Mouse (Mus musculus) left cerebral cortex, adult 2 months (tissue): ENCODE measurements around the gene Mesd. TPM values are rescaled to one million over a fixed set of nuclear protein-coding genes. Genes with fewer than 3 reads are reported as not detected.
"Not testable (repeated sequence)": the region's sequence is repeated elsewhere in the genome, so short reads cannot be mapped to it uniquely, and the experiment has no call there.

Source experiments
- DNase-seq, 2 experiments: peaks; one replicate each; pipeline ENCODE4 v3.0.0; 2021 to 2022; ENCODE audit warnings: low spot score in 2 of 2, mixed read lengths in 1 of 2; ENCODE audit errors: extremely low spot score in 1 of 2
- H3K27ac ChIP-seq: fragments of 200-600 bp; 2 replicates; pipeline ENCODE4 v1.8.1; 2022
- H3K4me3 ChIP-seq: fragments of 200-600 bp; 2 replicates; pipeline ENCODE4 v1.8.1; 2022
- CTCF ChIP-seq: fragments of 200-600 bp; IDR thresholded peaks from 2 replicates; pipeline ENCODE4 v1.8.1; 2022; ENCODE audit warnings: antibody characterized with exemption, mild to moderate bottlenecking, moderate library complexity
- intact Hi-C: fragments of 180-260 bp; cut with DNase I; formaldehyde crosslinking; loops from one replicate; pipeline ENCODE4 v1.15.1; 2025
- total RNA-seq, 2 experiments: library from RNA; stranded (reverse); gene quantifications; 2 replicates each; pipeline ENCODE4 v1.2.3; 2021

The Mesd gene
- total RNA-seq, 2 experiments from 2014 or later, result 53.5 to 60.4 TPM

DNA sequence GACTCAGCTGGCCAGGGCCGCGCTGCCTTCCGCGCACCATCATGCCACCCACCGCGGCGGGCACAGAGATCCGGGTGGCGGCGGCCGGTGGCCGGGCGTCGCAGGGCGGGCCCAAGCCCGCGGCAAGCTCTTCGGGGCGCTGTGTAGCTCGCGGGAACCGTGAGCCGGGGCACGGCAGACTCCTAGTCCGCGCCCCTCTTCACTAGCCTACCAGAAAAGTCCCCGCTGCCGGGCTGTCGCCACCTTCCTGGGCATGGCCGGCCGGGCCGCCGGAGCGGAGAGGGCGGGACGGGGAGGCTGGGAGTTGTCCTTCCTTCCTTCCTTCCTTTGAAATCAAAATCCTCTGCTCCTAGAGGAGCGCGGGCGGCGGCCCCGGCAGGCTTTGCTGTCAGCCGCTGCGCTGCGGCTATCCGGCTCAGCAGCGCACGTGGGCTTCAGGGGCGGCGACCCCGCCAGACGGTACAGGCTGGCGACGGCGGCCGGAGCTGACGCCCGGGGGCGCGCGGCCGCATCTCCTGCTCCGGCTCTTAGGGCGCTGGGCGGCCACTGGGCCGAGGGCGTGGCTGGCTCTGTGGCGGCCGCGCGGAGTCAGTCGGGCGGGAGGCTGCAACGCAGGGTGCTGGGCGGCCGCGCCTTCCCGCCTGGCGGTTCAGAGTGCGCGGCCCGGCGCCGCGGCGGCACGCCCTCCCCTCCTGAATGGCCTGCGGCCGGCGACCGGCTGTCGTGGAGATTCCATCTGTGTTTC lies 818 bp upstream of the Mesd start:
- peak; percentile 56 to 71 for DNase-seq
- Histone ChIP-seq H3K4me3 (peak overlapping the region; percentile 78), H3K27ac (peak overlapping the region; percentile 97)
- TF ChIP-seq CTCF, result no peak
- intact Hi-C loops, result loop anchor here (2.0 kb wide), 1 partner anchor 69 kb away; no protein-coding TSS in a partner anchor

DNA sequence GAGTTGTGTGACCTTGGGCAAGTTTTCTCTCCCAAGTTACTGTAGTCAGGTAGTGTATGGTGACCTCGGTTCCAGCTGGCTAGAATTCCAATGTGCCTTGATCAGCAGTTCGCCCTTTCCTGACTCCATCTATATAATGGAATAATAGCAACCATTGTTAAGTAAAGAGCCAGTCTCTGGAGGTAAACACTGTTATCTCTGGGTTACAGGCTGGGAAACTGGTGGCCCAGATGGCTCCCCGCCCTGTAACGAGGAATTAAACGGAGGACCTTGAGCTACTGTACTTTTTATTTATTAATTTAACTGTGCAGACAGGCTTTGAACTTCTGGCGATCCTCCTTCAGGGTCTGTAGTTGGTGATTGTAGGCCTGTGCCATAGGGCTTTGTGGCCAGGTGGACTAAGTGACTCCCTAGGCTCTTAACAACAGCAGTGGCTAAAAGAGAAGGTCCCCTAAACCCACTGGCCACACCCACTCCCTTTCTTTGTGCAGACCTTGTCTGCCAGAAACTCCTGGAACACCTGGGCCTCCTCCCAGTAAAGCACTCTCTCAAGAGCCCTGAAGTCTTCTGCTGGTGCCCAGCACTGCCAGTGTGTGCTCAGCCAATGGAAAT lies 761 bp downstream of the Mesd start:
- H3K27ac ChIP-seq, result peak overlapping the region; percentile 97; the same call in 1 of the 2 replicates
- TF ChIP-seq CTCF, result no peak
- peak overlapping the region; percentile 78 for H3K4me3 ChIP-seq
- intact Hi-C loops, result loop anchor here (2.0 to 5.0 kb wide), 2 partner anchors 70 to 318 kb away; no protein-coding TSS in a partner anchor
- no peak for DNase-seq

GRCm38 (mm10) chr7:83885835-83886234 lies 1.6 kb downstream of the Mesd start:
- DNase-seq, result no peak
- Histone ChIP-seq H3K4me3 (no peak overlapping the region), H3K27ac (no peak overlapping the region)
- intact Hi-C loops, result loop anchor here (2.0 to 5.0 kb wide), 2 partner anchors 71 to 319 kb away; no protein-coding TSS in a partner anchor
- no peak for TF ChIP-seq CTCF

GRCm38 (mm10) chr7:83886366-83887129 lies 2.3 kb downstream of the Mesd start:
- intact Hi-C loops, result loop anchor here (1.0 to 5.0 kb wide), 2 partner anchors 217 to 319 kb away; no protein-coding TSS in a partner anchor

GRCm38 (mm10) chr7:83889383-83889782 lies 5.1 kb downstream of the Mesd start:
- Histone ChIP-seq H3K27ac (no peak overlapping the region), H3K4me3 (no peak overlapping the region)
- intact Hi-C loops, result loop anchor here (5.0 kb wide), 1 partner anchor 322 kb away; no protein-coding TSS in a partner anchor
- DNase-seq, result no peak
- TF ChIP-seq CTCF, result no peak

More at GRCm38 (mm10) chr7:83886366-83887129, 2.3 kb downstream of the Mesd start:
- no peak for DNase-seq
- TF ChIP-seq CTCF, result peak; percentile 57
- no peak overlapping the region for H3K4me3 ChIP-seq
- H3K27ac ChIP-seq, result no peak overlapping the region

GRCm38 (mm10) chr7:83889946-83890345 lies 5.7 kb downstream of the Mesd start:
- intact Hi-C loops, result loop anchor here (5.0 kb wide), 2 partner anchors 323 to 382 kb away; no protein-coding TSS in a partner anchor
- H3K27ac ChIP-seq, H3K4me3 ChIP-seq, DNase-seq: not testable (repeated sequence)

GRCm38 (mm10) chr7:83891433-83892332 lies 7.4 kb downstream of the Mesd start:
- peak overlapping the region; percentile 84 for H3K4me3 ChIP-seq
- TF ChIP-seq CTCF, result peak; percentile 27
- peak; percentile 96 for DNase-seq
- intact Hi-C loops, result loop anchor here (5.0 kb wide), 1 partner anchor 381 kb away; no protein-coding TSS in a partner anchor
- H3K27ac ChIP-seq, result peak overlapping the region; percentile 91

- no peak for DNase-seq
- Histone ChIP-seq H3K4me3 (peak overlapping the region; percentile 84), H3K27ac (peak overlapping the region; percentile 91)
- no peak for TF ChIP-seq CTCF
- intact Hi-C loops, result loop anchor here (5.0 kb wide), 1 partner anchor 380 kb away; no protein-coding TSS in a partner anchor
Observed at GRCm38 (mm10) chr7:83892333-83892669, 8.0 kb downstream of the Mesd start.

DNA sequence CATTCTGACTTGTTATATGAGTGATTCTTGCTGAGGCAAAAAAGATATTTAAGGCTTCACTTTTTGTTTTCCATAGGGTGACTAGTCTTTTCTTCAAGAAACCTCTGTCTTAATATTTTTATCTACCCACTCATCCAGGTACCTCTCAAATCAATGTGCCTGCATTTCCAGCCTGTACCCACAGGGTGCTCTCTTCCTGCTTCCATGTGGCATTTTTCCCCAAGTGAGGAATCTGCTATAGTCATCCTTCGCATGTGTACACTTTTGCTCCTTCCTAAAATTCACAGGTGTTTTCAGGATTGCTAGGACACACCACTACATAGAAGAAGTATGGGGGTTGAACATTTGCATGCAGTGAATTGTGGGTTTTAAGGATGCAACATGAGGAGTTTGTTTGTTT lies 10.1 kb downstream of the Mesd start:
- no peak for DNase-seq
- peak; percentile 33 for TF ChIP-seq CTCF
- intact Hi-C loops, result loop anchor here (5.0 kb wide), 1 partner anchor 378 kb away; no protein-coding TSS in a partner anchor
- Histone ChIP-seq H3K4me3 (no peak overlapping the region), H3K27ac (no peak overlapping the region)

DNA sequence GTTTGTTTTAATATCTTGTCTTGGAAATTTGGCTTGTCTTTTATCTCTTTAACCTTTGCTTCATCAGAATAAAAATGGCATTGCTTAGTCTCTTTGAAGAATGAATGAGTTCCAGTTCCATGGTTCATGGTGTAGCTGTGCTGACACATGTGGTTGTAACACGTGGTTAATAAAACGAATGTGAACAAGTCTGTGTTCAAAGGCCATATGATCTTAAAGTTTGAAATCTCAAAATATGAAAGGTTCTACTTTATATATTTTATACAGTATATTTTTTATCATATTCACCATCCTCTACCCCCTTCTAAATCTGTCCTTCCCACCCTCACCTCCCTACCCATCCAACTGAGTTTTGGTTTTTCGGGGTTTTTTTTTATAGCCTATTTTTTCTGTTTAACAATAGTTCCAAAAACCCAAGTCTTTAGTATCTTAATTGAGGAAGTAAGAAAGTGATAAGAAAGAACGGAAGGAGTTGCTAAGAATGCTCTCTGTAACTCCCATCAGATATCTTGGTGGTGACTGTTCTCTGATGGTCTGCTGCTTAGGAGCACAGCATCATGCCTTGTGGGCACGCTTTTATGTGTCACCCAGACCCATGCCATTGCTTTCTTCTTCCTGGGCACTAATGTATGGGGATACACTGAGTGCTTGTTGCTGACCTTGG lies 11.9 kb downstream of the Mesd start:
- intact Hi-C loops, result no loop called here
- Histone ChIP-seq H3K27ac (no peak overlapping the region), H3K4me3 (no peak overlapping the region)
- no peak for TF ChIP-seq CTCF
- DNase-seq, result no peak
